Mouse (Mus musculus): Measurements from ENCODE around the gene Retreg1.

Retreg1 gene

GRCm38 (mm10) chr15:25884416-25884958 lies 41.5 kb downstream of the Retreg1 start:
- no peak for DNase-seq

- DNase-seq: no peak
Observed at GRCm38 (mm10) chr15:25886581-25887011, 43.6 kb downstream of the Retreg1 start.

GRCm38 (mm10) chr15:25889927-25890326 lies 46.9 kb downstream of the Retreg1 start:
- no peak for DNase-seq

DNA sequence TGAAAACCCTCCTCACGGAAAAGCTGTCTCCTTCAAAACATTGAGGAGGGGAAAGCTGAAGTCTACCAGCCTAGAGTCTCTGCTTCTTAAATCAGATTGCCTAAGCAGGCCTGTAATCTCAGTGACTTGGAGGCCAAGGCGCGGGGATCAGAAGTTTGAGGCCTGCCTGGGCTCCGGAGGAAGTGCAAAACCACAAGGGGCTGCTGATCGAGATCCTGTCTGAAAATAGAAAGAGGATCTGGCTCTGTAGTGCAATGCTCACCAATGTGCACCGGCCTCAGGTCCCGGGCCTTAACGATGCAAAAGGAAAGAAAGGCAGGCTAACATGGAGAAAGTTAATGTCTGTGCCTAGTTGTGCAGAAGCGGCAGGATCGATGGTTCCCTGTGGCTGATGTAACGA lies 48.6 kb downstream of the Retreg1 start:
- peak; percentile 65 to 66 for DNase-seq

- DNase-seq: no peak
Observed at GRCm38 (mm10) chr15:25893327-25893726, 50.3 kb downstream of the Retreg1 start.

DNA sequence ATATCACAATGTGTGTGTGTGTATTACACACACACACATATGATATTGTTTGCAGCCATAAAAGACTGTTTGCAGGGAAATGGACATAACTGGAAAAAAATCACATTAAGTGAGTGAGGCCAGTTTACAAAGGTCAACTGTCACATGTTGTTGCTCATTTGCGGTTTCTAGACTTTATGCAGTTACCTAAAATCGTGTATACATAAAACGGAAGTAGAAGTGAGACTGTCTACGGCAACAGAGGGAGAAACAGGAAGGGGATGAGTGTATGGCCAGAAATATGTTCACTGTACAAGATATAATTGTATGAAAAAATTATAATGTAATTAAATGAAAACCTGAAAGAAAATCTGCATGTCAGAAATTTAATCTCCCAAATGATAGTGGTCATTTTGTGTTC lies 53.8 kb downstream of the Retreg1 start:
- DNase-seq: no peak

- no peak for DNase-seq
Observed at GRCm38 (mm10) chr15:25897617-25898016, 54.6 kb downstream of the Retreg1 start.

- no peak for DNase-seq
Observed at GRCm38 (mm10) chr15:25899021-25899420, 56.0 kb downstream of the Retreg1 start.

DNA sequence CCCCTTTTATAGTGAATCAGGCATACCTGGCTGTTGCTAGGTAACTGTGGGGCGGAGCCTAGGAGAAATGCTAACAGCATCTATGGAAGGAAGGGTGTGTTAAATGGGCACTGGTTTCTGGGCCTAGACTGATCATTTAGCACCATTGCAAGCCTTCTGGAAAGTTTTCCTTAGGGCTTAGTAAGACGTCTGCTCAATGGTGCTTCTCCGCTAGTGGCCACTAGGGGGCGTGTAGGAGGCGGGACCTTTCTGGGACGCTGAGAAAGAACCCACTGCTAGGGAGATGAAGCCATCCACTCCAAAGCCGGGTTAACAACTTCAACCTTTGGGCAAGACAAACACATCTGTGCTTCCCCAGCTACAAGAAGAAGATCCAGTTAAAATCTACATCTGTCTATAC lies 57.6 kb downstream of the Retreg1 start:
- peak; percentile 51 to 78 for DNase-seq

DNA sequence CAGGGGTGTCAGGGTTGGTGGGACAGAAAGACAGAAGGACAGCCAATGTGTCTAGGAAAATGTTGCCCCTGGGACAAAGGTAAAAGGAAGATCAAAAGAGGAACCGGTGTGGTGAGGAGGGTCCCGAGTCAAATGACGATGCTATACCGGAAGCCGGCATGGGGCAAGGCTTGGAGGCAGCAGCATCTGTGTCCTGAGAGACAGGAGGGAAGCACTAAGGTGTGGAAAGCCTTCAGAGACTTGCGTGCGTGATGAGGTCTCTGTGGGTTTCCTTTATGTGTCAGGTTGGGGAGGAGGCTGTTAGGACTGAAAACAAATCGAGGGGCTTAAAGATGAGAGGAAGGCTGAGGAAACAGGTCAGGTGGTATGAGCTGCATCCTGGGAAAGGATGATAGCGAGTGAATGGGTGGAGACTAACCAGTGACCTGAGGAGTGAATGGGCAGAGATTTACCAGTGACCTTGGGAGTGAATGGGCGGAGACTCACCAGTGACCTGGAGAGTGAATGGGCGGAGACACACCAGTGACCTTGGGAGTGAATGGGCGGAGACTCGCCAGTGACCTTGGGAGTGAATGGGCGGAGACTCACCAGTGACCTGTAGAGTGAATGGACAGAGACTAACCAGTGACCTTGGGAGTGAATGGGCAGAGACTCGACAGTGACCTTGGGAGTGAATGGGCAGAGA lies 60.1 kb downstream of the Retreg1 start:
- no peak for DNase-seq

GRCm38 (mm10) chr15:25904435-25905021 lies 61.5 kb downstream of the Retreg1 start:
- no peak for DNase-seq

DNA sequence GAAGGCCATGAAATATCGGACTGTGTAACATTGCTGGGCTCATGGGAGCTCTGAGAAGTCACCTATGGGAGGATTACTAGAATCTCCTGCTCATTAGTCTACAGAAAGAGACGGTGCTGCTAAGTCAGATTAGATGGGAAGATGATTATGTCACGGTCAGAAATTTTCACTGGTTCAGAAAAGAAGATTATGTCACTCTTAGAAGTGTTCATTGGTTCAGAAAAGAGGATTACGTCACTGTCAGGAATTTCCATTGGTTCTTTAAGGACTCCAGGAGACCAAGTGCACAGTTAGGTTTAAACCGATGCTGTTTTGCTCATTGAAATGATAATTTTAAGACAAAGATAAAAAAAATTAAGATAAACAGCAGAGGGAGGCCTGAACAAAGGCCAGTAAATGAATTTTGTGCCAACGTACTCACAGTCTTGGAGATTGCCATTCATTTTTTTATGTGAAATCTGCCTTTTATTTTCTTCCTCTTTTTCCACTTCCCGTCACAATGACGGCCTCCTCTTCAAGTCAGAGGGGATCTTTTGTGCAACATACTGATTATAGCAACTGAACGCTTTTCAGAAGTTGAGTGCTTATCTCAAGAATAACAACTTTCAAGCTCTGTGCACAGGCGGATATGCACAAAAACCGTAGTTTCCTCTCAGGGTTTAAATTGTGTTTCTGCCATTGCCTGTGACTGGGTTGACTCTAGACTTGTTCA lies 67.0 kb downstream of the Retreg1 start:
- DNase-seq: no peak

- DNase-seq: no peak
Observed at GRCm38 (mm10) chr15:25910495-25910865, 67.5 kb downstream of the Retreg1 start.

DNA sequence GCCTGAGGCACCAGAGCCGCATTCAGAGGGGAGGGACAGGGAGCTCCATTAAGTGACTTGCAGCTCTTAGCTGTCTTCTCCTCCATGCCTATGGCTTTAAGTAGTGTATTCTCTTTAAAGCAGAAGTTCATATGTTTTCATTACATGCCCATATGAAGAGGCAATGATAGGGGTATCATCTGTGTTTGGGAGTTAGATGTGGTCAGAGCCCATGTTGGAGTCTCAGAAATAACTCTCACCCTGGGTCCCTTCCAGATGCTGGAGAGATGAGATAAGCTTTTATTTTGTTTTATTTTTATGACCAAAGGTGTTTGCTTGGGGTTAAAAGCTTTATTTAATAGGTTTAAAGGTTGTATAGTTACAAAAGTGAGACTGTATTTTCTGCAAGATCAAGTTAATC lies 67.9 kb downstream of the Retreg1 start:
- no peak for DNase-seq

GRCm38 (mm10) chr15:25912911-25913310 lies 69.9 kb downstream of the Retreg1 start:
- no peak for DNase-seq

GRCm38 (mm10) chr15:25913659-25914058 lies 70.7 kb downstream of the Retreg1 start:
- DNase-seq: no peak

DNA sequence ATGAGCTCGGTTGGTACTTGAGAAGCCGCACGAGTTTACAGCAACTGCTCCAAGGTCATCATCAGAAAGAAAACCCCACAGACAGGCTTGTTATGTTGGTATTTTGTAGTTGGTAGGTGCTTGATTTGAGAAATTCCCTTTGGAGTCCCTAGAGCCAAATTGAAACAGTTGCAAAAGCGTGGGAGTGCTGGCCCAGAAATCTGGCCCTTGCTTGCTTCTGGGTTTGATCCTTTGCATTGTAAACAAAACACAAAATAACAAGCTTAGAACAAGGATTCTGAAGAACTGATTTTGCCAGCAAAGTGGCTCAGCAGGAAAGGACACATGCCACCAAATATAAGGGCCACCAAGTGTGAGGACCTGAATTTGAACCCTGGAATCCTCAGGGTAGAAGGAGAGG lies 71.2 kb downstream of the Retreg1 start:
- no peak for DNase-seq

GRCm38 (mm10) chr15:25915013-25915412 lies 72.0 kb downstream of the Retreg1 start:
- no peak for DNase-seq

DNA sequence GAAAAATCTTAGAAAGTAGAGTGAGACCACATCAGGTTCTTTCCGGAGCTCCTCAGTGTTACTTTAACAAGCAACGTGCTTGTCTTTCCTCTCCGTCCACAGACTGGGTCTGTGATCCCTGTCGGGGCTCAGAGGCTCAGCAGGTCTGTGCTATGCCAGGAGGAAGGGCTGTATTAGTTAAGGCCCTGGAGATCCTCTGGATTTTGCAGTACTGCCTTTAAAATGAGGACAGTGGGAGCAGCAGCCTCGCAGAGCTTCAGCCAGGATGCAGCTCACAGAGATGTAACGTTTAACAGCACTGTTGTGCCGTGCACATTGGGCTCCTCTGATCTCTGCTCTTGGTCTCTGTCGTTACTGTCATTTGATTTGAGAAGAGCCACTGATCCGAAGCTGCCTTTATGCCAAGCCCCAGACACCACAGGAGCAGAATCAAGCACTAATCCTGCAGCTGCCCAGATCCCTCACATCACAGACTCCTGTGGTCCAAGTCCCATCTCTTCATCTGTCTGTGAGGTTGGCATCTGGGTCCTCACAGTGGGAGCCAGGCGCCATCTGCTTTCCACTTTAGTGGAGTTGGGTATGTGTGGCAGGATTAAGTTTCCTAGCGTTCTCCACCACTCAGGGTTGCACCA lies 72.7 kb downstream of the Retreg1 start:
- DNase-seq: no peak

GRCm38 (mm10) chr15:25916252-25916651 lies 73.3 kb downstream of the Retreg1 start:
- no peak for DNase-seq

GRCm38 (mm10) chr15:25918641-25919040 lies 75.7 kb downstream of the Retreg1 start:
- no peak for DNase-seq

- no peak for DNase-seq
Observed at GRCm38 (mm10) chr15:25919995-25920394, 77.0 kb downstream of the Retreg1 start.

DNA sequence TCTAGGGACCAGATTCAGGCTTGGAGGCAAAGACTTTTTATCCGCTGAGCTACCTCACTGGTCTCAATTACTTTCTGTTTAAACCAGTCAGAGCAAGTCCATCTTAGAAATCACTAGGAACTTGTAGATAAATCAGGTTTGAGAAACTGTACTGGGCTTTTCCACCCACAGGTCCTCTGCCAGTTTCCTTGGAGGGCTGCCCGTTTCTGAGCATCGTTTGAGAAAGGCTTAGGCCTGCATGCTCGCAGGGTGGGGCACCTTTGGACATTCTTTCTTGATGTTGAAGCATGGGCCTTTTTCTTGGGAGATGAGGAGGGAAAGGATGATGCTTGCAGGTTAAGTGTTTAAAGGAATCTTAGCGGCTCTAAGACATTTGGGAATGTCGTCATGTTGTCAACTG lies 77.9 kb downstream of the Retreg1 start:
- no peak for DNase-seq
